Mouse (Mus musculus): ENCODE results near the gene Bex4.
"Not testable (repeated sequence)": the region's sequence is repeated elsewhere in the genome, so short reads cannot be mapped to it uniquely, and the experiment has no call there.

- not testable (repeated sequence) for TF ChIP-seq POLR2A (IDR thresholded peaks at IDR 0.05; ENCODE audit: insufficient read length, low read depth); TCF12 (IDR thresholded peaks at IDR 0.05; ENCODE audit: insufficient read depth, poor library complexity, severe bottlenecking); CEBPB (IDR thresholded peaks at IDR 0.05; ENCODE audit: insufficient read depth, poor library complexity, severe bottlenecking)
These were observed 826 bp downstream of the Bex4 start for GRCm38 (mm10) chrX:136139640-136140004.

Measured in myocyte (in vitro differentiated cells).